10 mouse cellular contexts compared by ENCODE assay signal in the genomic region with DNA sequence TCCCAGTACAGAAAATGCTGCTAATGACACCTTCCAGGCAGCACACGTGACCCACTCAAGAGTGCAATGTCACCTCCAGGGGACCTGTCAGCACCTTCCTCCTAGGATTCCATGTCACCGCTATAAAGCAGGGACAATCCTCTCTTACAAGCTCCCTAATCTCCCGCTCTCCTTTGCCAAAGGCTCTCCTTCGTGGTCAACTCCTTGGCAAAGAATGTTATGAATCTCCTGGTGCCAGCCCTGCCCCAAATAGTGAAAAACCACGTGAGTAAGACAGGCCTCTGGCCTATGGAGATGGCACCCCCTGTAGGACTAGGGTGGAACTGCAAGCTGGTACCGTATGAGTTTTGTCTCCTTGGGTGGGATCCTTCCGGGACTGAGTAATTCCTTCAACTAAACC. TPM values are rescaled to one million over a fixed set of nuclear protein-coding genes. Genes with fewer than 3 reads are reported as not detected.
DNase-seq lines count a peak whose midpoint lies in the region; ATAC-seq and TF ChIP-seq lines count a peak whose summit lies in the region.
"Had no signal": no experiment of that assay in that cellular context is flagged by ENCODE, and none has a peak within 500 bp of the region (broad histone marks: within the 10 kb centered on the region; RNA-seq: fewer than 3 reads in every experiment).

No protein-coding gene starts in this region.

- peak; percentile 95 for ATAC-seq in heart, postnatal 0 days (ENCODE audit: insufficient read depth, low read depth)

- 28% methylated on average over 7 of the region's 7 CpGs for WGBS in heart, postnatal 0 days

- no peak overlapping the region for H3K4me2 ChIP-seq in heart, postnatal 0 days (ENCODE audit: low read depth, low read length)
- H3K4me2 ChIP-seq: neural tube, embryonic 12.5 days had no signal

- no peak overlapping the region for H3K4me3 ChIP-seq in heart, postnatal 0 days (ENCODE audit: low read depth, low read length)
- H3K4me3 ChIP-seq: neural tube, embryonic 12.5 days had no signal

- peaks cover 6% of the 10 kb centered on the region for H3K4me1 ChIP-seq in heart, postnatal 0 days (ENCODE audit: control insufficient read depth, insufficient read depth)
- H3K4me1 ChIP-seq: neural tube, embryonic 12.5 days had no signal

- no peaks in the 10 kb centered on the region for H3K27me3 ChIP-seq in heart, postnatal 0 days (ENCODE audit: control insufficient read depth, insufficient read depth, low read length)
- H3K27me3 ChIP-seq: neural tube, embryonic 12.5 days had no signal

- no peaks in the 10 kb centered on the region for H3K36me3 ChIP-seq in heart, postnatal 0 days (replicated peaks; ENCODE audit: control insufficient read depth, insufficient read depth, low read length)
- H3K36me3 ChIP-seq: neural tube, embryonic 12.5 days had no signal

- no peaks in the 10 kb centered on the region for H3K9me3 ChIP-seq in heart, postnatal 0 days (replicated peaks; ENCODE audit: control insufficient read depth, low read length)
- H3K9me3 ChIP-seq: neural tube, embryonic 12.5 days had no signal

- DNase-seq in embryo, embryonic 10 days (ENCODE audit: low spot score), result peak; percentile 21
- no peak for DNase-seq in embryo, embryonic 9.5 days (ENCODE audit: extremely low spot score)
- peak; percentile 45 for DNase-seq in 3T3-L1 (ENCODE audit: low read depth, low spot score)
- peak; percentile 21 to 22 for DNase-seq in adrenal gland, postnatal 4 days (ENCODE audit: low spot score in 2 of 2)
- DNase-seq in heart, postnatal 0 days (ENCODE audit: low spot score), result peak; percentile 97
- DNase-seq in naive thymus-derived CD4-positive, alpha-beta T cell, adult 2 months (ENCODE audit: low read depth), result peak; percentile 8
- DNase-seq in frontal cortex, adult 2 months (ENCODE audit: extremely low spot score in 1 of 2, low spot score in 1 of 2), result no peak
- no peak for DNase-seq in Muller cell, postnatal 12 days (ENCODE audit: inconsistent ontology term)

- peak; percentile 97 for TF ChIP-seq EP300 in heart, postnatal 0 days (IDR thresholded peaks at IDR 0.05; ENCODE audit: low read depth)

- H3K27ac ChIP-seq in heart, postnatal 0 days (ENCODE audit: low read depth), result peak overlapping the region; percentile 90
- H3K27ac ChIP-seq: neural tube, embryonic 12.5 days had no signal

- no peak overlapping the region for H3K9ac ChIP-seq in heart, postnatal 0 days (replicated peaks; ENCODE audit: low read depth, low read length)
- H3K9ac ChIP-seq: neural tube, embryonic 12.5 days had no signal

- TF ChIP-seq CTCF in heart, postnatal 0 days (IDR thresholded peaks at IDR 0.05; ENCODE audit: low read depth), result peak; percentile 95

RNA-seq across cellular contexts. Expression of a gene that starts 16.3 kb away (rescaled TPM):
- under 1 TPM; 0.11 to 0.25 TPM for total RNA-seq in adrenal gland, postnatal 4 days (2021)
- total RNA-seq in heart, postnatal 0 days (2014; rRNA removed; ENCODE audit: low replicate concordance), result 5.8 TPM in 1 of 2 replicates, not detected in the other
- 0.38 and 1.1 TPM in 2 replicates for polyA plus RNA-seq in heart, postnatal 0 days (2015; fragmentation: Nextera tagmentation; extraction: Ambion mirVana)
- polyA plus RNA-seq in frontal cortex, adult 2 months (2012; rRNA removed), result 0.36 and 0.40 TPM in 2 replicates
- polyA plus RNA-seq: gonadal fat pad, adult 2 months; neural tube, embryonic 12.5 days had no signal

RNA-seq across cellular contexts. Expression of a gene that starts 16.6 kb away (rescaled TPM):
- total RNA-seq in adrenal gland, postnatal 4 days (2021), result not detected
- total RNA-seq in heart, postnatal 0 days (2014; rRNA removed; ENCODE audit: low replicate concordance), result 1.2 TPM in 1 of 2 replicates, not detected in the other
- 0.18 and 0.37 TPM in 2 replicates for polyA plus RNA-seq in heart, postnatal 0 days (2015; fragmentation: Nextera tagmentation; extraction: Ambion mirVana)
- polyA plus RNA-seq in frontal cortex, adult 2 months (2012; rRNA removed), result 0.14 and 0.17 TPM in 2 replicates
- polyA plus RNA-seq: neural tube, embryonic 12.5 days had no signal

RNA-seq across cellular contexts. Expression of a gene that starts 44.5 kb away (rescaled TPM):
- not detected for total RNA-seq in adrenal gland, postnatal 4 days (2021)
- total RNA-seq in heart, postnatal 0 days (2014; rRNA removed; ENCODE audit: low replicate concordance), result not detected in 2 replicates
- not detected in 2 replicates for polyA plus RNA-seq in heart, postnatal 0 days (2015; fragmentation: Nextera tagmentation; extraction: Ambion mirVana)
- not detected in 2 replicates for polyA plus RNA-seq in frontal cortex, adult 2 months (2012; rRNA removed)
- polyA plus RNA-seq: gonadal fat pad, adult 2 months; neural tube, embryonic 12.5 days had no signal

RNA-seq across cellular contexts. Expression of a gene that starts 50.7 kb away (rescaled TPM):
- not detected for total RNA-seq in adrenal gland, postnatal 4 days (2021)
- not detected in 2 replicates for total RNA-seq in heart, postnatal 0 days (2014; rRNA removed; ENCODE audit: low replicate concordance)
- polyA plus RNA-seq in heart, postnatal 0 days (2015; fragmentation: Nextera tagmentation; extraction: Ambion mirVana), result not detected in 2 replicates
- polyA plus RNA-seq in frontal cortex, adult 2 months (2012; rRNA removed), result not detected in 2 replicates
- polyA plus RNA-seq: gonadal fat pad, adult 2 months; neural tube, embryonic 12.5 days had no signal

Comparison
In these comparisons a context has a peak if more than half of its experiments do, and no peak if none do; other contexts are left out.
1. DNase-seq: peak in embryo, embryonic 10 days (single experiment), 3T3-L1 (single experiment), adrenal gland, postnatal 4 days (2 of 2), heart, postnatal 0 days (single experiment) and naive thymus-derived CD4-positive, alpha-beta T cell, adult 2 months (single experiment); none in embryo, embryonic 9.5 days (single experiment), frontal cortex, adult 2 months (0 of 2) and Muller cell, postnatal 12 days (single experiment).